Mouse (Mus musculus) hindbrain, postnatal 0 days (tissue): ENCODE measurements around the gene Slc44a5. TPM values are rescaled to one million over a fixed set of nuclear protein-coding genes. Genes with fewer than 3 reads are reported as not detected.

Experiments
- ATAC-seq: fragments of 200-750 bp; cut with Nextera tagmentation; 2 replicates; pipeline ENCODE4 v1.8.0; 2017; ENCODE audit warnings: mild to moderate bottlenecking, moderate TSS enrichment, moderate library complexity
- DNase-seq: peaks from one replicate; pipeline ENCODE4 v3.0.0-alpha.2; 2015; ENCODE audit warnings: low spot score
- H3K27ac ChIP-seq: fragments of 300-500 bp; sonication (generic); 2 replicates; pipeline ENCODE4 v1.5.1; 2014; ENCODE audit warnings: mild to moderate bottlenecking
- H3K27me3 ChIP-seq: fragments of 300-500 bp; sonication (generic); 2 replicates; pipeline ENCODE4 v1.6.1; 2014; ENCODE audit warnings: low read length, mixed read lengths; ENCODE audit not compliant: insufficient read depth
- H3K36me3 ChIP-seq: fragments of 300-500 bp; sonication (generic); 2 replicates; pipeline ENCODE4 v1.6.1; 2014; ENCODE audit warnings: low read length, mixed read lengths; ENCODE audit not compliant: insufficient read depth
- H3K4me1 ChIP-seq: fragments of 300-500 bp; sonication (generic); 2 replicates; pipeline ENCODE4 v1.6.1; 2014; ENCODE audit warnings: antibody characterized with exemption, low read length, mixed read lengths; ENCODE audit not compliant: insufficient read depth
- H3K4me2 ChIP-seq: fragments of 300-500 bp; sonication (generic); 2 replicates; pipeline ENCODE4 v1.6.1; 2014; ENCODE audit warnings: low read depth, mild to moderate bottlenecking, low read length, moderate library complexity, mixed read lengths
- H3K4me3 ChIP-seq: fragments of 300-500 bp; sonication (generic); 2 replicates; pipeline ENCODE4 v1.5.1; 2014; ENCODE audit warnings: low read length
- H3K9ac ChIP-seq: fragments of 300-500 bp; sonication (generic); replicated peaks from 2 replicates; pipeline ENCODE4 v1.6.1; 2014; ENCODE audit warnings: mild to moderate bottlenecking, low read length, moderate library complexity, mixed read lengths
- H3K9me3 ChIP-seq: fragments of 300-500 bp; sonication (generic); 2 replicates; pipeline ENCODE4 v1.6.1; 2016; ENCODE audit warnings: low read length, mixed read lengths
- CTCF ChIP-seq: IDR thresholded peaks from 2 replicates; pipeline ENCODE4 v1.5.1; 2016; ENCODE audit warnings: antibody characterized with exemption, control low read depth, low read depth
- WGBS: fragments of 180-500 bp; shearing (Covaris S2); extraction: QIAGEN DNeasy Blood & Tissue Kit; methylation state at CpG from one replicate; pipeline ENCODE4 v1.1.7; 2014; 5-methylcytosine and 5-hydroxymethylcytosine counted together
- polyA plus RNA-seq: library from polyadenylated mRNA; unstranded; fragments of >200 nt; fragmentation: Nextera tagmentation; extraction: Ambion mirVana; gene quantifications from 2 replicates; pipeline ENCODE4 v1.2.1, GENCODE M21; 2015
- total RNA-seq: library from RNA; depleted of rRNA; stranded (reverse); fragments of >200 nt; gene quantifications from 2 replicates; pipeline ENCODE4 v1.2.3, GENCODE M21; 2014; rRNA removed

Slc44a5 gene
- total RNA-seq (27.7 and 36.9 TPM in 2 replicates), polyA plus RNA-seq (6.5 TPM in 2 replicates)

DNA sequence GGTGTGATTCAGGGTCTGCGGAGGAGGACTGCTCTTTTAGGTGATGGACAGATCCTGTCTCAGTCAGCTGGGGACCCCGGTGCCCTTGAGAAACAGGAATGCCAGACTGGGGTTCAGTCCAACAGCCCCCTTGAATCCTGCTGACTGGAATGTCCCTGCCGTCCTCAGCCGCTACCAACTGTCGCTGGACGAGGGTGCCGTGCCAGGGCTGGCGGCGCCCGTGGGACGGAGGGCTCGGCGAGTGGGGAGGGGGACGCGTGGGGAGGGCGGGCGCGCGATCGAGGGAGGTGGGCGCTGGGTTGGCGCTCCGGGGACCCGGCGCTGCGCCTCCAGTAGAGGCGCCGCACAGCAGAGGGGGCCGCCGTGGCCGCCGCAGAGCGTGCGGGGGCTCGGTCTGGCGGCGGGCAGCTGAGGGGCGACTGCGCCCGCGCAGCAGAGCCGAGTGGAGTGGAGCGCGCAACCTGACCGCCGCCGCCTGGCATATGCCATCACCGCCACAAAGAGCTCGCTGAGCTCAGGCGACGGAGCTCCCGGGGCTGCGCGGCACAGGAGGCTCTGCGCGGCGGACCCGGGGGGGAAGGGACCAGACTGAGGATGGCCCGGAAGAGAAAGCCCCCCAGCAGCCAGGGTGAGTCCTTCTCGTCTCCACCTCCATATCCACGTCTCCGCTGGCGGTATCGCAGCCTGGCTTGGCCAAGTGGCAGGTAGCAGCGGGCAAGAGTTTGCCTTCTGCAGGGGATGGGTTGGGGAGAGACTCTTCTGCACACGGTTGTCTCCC is at the start of gene Slc44a5:
Slc44a5 (plus strand) TSS at position 266 of the 778 bp plus-strand sequence.
- H3K36me3 ChIP-seq: no peaks in the 10 kb centered on the region
- no peak for TF ChIP-seq CTCF
- peaks cover 8% of the 10 kb centered on the region; the same call in 1 of the 2 replicates for H3K4me1 ChIP-seq
- DNase-seq (peak; percentile 74), ATAC-seq (peak; percentile 87)
- H3K4me3 ChIP-seq: peak within 1 kb of the TSS; percentile 59
- peak within 1 kb of the TSS; percentile 66 for H3K27ac ChIP-seq
- no peaks in the 10 kb centered on the region for H3K27me3 ChIP-seq
- H3K9ac ChIP-seq: peak within 1 kb of the TSS; percentile 78
- peak within 1 kb of the TSS; percentile 83 for H3K4me2 ChIP-seq
- WGBS: 2% methylated on average over 66 of the region's 66 CpGs
- H3K9me3 ChIP-seq: no peaks in the 10 kb centered on the region

GRCm38 (mm10) chr3:153926333-153926732 is 46.9 kb upstream of the Slc44a5 start:
- Histone ChIP-seq H3K4me3 (no peak overlapping the region), H3K9ac (no peak overlapping the region), H3K4me1 (no peaks in the 10 kb centered on the region), H3K27ac (no peak overlapping the region), H3K9me3 (no peaks in the 10 kb centered on the region), H3K27me3 (no peaks in the 10 kb centered on the region), H3K36me3 (peaks cover 9% of the 10 kb centered on the region; the same call in 1 of the 2 replicates), H3K4me2 (no peak overlapping the region)
- no peak for TF ChIP-seq CTCF
- ATAC-seq (no peak), DNase-seq (no peak)
- 89% methylated on average over 7 of the region's 7 CpGs for WGBS

- Histone ChIP-seq H3K4me2 (no peak overlapping the region), H3K9me3 (no peaks in the 10 kb centered on the region), H3K27ac (no peak overlapping the region), H3K9ac (no peak overlapping the region), H3K36me3 (peaks cover 15% of the 10 kb centered on the region; the same call in 1 of the 2 replicates), H3K4me1 (no peaks in the 10 kb centered on the region), H3K4me3 (no peak overlapping the region), H3K27me3 (no peaks in the 10 kb centered on the region)
- WGBS: 96% methylated on average over 11 of the region's 11 CpGs
- no peak for TF ChIP-seq CTCF
- no peak for ATAC-seq
- no peak for DNase-seq
These were observed 43.7 kb upstream of the Slc44a5 start for GRCm38 (mm10) chr3:153929526-153929925.

DNA sequence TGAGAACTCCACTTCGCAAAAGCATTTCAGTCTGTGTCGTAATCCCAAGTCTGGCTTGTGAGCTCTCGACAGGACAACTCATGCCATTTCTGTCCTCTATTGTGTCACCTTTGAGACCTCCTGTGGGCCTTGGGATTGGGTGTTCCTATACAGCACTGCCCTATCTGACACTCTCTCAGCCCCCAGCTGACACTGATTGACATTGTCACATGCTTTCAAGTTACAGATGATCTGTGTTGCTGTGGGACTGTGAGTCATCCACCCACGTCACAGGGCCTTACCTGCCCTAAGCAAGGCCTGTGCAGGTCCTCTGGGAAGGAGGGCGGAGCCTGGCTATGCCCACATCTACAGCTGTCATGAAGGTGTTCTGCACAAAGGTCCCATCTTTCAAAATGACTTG is 40.8 kb upstream of the Slc44a5 start:
- no peak for ATAC-seq
- Histone ChIP-seq H3K4me1 (no peaks in the 10 kb centered on the region), H3K27ac (no peak overlapping the region), H3K27me3 (no peaks in the 10 kb centered on the region), H3K9ac (no peak overlapping the region), H3K36me3 (peaks cover 12% of the 10 kb centered on the region; the same call in 1 of the 2 replicates), H3K4me2 (no peak overlapping the region), H3K4me3 (no peak overlapping the region), H3K9me3 (no peaks in the 10 kb centered on the region)
- DNase-seq: no peak
- 92% methylated on average over 5 of the region's 5 CpGs for WGBS
- TF ChIP-seq CTCF: no peak

DNA sequence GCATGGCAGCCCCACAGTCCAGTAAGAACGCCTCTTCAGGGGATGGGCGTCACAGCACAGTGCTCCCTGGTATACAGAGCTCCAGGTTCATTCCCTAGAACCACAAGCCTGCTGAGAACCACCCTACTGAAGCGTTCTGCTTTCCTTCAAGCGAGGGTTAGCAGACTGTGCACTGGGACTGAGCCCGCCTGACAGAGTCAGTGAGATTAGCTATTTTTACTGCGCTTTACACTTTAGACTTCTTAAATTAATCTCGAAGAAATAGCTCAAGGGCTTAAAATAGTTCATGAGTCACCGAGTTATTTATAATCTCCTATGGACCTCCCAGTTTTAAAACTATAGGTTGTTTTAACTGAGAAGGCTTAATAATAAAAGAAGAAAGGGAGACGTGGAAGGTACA is 37.4 kb upstream of the Slc44a5 start:
- Histone ChIP-seq H3K4me3 (no peak overlapping the region), H3K27me3 (no peaks in the 10 kb centered on the region), H3K27ac (no peak overlapping the region), H3K36me3 (peaks cover 12% of the 10 kb centered on the region; the same call in 1 of the 2 replicates), H3K9ac (no peak overlapping the region), H3K4me2 (no peak overlapping the region), H3K4me1 (no peaks in the 10 kb centered on the region), H3K9me3 (no peaks in the 10 kb centered on the region)
- ATAC-seq: no peak
- no peak for DNase-seq
- WGBS: 88% methylated on average over 9 of the region's 9 CpGs
- TF ChIP-seq CTCF: no peak

DNA sequence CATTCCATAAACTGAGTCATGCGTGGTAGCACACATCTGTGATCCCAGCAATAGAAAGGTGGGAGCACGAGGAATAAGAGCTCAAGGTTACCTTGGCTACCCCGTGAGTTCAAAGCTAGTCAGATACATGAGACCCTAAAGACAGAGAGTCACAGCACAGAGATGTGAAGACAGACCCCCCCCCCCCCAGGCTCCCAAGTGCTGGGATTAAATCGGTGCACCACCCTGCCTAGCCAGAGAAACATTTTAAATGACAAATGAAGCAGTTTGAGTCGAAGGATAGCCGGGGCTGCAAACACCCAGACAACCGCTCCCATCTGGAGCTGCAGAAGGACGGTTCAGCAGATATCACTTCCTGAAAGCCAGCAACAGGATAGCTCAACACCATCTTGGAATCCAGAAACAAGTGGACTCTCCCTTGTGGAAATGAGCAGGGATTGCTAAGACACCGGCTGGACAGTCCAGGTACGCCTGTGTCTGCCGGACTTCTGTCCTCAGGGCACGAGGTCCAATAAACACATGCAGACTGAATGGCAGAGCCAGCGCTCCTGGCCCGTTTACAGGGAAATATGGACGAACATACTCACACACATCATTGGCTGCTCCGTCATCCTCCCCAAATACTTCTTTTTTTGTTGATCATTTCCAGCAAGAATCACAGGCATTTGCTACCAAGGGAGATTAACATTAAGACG is 36.0 kb upstream of the Slc44a5 start:
- no peak for DNase-seq
- peaks cover 12% of the 10 kb centered on the region; the same call in 1 of the 2 replicates for H3K36me3 ChIP-seq
- H3K9ac ChIP-seq: no peak overlapping the region
- no peaks in the 10 kb centered on the region for H3K27me3 ChIP-seq
- no peak for ATAC-seq
- H3K27ac ChIP-seq: no peak overlapping the region
- no peak for TF ChIP-seq CTCF
- no peaks in the 10 kb centered on the region for H3K9me3 ChIP-seq
- no peaks in the 10 kb centered on the region for H3K4me1 ChIP-seq
- 94% methylated on average over 17 of the region's 17 CpGs for WGBS
- no peak overlapping the region for H3K4me2 ChIP-seq
- no peak overlapping the region for H3K4me3 ChIP-seq
